Mouse (Mus musculus): ENCODE results near the gene Gm9887.

GRCm38 (mm10) chr12:69388321-69388869 lies 16.1 kb upstream of the Gm9887 start:
- TF ChIP-seq GATA1 (IDR thresholded peaks at IDR 0.05; ENCODE audit: low read length) (no peak), TAL1 (IDR thresholded peaks at IDR 0.05; ENCODE audit: low read length) (no peak)
